Mouse (Mus musculus) gonadal fat pad, adult 2 months (tissue): ENCODE data around the gene Gm4847. TPM values are rescaled to one million over a fixed set of nuclear protein-coding genes. Genes with fewer than 3 reads are reported as not detected.

Experiments used
- DNase-seq: peaks from one replicate; pipeline ENCODE4 v3.0.0-alpha.2; 2012; ENCODE audit warnings: low read depth
- polyA plus RNA-seq: library from polyadenylated mRNA; depleted of rRNA; stranded (reverse); fragments of >200 nt; gene quantifications from 2 replicates; pipeline ENCODE4 v1.2.3, GENCODE M21; 2012; rRNA removed

The Gm4847 gene
- not detected in 2 replicates for polyA plus RNA-seq

DNA sequence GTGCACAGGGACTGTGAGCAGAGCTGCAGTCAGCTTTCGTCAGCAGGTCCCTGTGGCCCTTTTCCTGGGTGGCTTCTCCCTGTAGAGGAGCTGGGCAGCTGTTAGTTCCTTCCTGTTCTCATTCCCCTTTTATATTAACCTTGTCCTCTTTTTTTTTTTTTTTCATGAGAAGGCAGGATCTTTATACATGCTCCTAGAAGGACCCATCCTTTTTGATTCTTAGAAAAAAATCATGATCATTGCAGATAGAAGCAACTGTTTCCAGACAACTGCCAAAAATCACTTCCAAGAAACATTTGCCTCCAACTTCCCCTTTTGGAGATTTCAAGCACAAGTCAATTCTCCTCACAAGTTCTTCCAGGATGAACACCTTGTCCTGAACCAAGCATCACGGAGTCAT is at the start of gene Gm4847:
Gene Gm4847 (minus strand): TSS at position 101 of the 400 bp plus-strand sequence.
- DNase-seq = no peak

DNA sequence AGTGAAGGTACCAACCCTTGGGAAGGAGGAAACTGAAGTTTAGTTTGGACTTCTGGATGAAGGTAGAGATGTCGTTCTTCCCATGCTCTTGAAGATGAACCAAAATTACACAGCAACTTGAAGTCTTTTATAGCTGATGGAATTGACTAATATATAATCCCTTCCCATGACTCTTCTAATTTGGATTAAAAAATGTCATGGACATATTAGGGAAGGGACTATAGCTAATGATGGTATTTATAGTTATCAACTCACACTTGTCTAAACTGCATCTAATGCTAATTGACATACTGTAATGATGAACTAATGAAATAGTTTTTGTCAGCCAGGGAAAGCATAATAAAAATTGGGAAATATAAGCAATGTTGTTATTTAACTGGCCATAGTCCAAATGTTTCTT is 34.3 kb upstream of the Gm4847 start, which contains the start of gene Fmo9:
Gene Fmo9 (minus strand): TSS at position 101 of the 400 bp plus-strand sequence.
- DNase-seq = no peak

DNA sequence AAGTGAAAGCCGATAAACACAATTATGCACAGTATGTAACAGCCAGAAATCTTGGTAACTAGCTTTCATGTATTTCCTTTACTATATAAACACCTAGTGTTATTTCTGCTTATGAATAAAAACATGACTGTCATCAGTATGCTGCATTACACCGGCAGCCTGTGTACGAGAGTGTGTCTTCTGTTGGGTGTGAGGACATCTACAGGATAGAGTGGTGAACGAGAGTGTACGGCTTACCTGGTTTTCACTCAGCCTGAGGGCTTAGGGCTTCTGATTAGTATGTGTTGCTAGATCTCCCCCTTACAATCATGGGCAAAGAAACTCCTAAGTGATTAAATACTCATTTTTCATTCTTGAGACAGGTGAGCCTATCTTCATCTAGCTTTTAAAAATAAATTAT is 21.8 kb upstream of the Gm4847 start:
- DNase-seq = no peak

DNA sequence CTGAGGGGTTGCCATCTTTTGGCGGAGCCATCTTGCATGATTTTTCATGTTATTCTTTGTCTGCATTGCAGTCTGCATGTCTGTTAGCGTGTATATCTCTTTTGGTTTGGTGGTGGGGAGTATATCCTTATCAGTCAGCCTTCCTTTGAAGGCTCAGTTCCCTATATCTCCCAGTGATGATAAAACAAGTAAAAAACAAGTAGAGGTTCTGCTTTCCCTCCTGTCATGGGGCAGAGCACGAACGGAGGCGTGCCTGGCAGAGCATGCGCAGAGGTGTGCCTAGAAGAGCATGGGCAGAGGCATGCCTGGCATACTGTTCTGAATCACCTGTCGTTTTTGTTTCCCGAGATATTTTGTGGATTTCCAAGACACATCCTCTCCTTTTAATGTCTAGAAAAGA is 13.3 kb upstream of the Gm4847 start:
- no peak for DNase-seq

Other genes starting within 250 kb of the Gm4847 start
- 14.1 and 14.5 TPM in 2 replicates for gene Pogk, start 237.8 kb downstream of the Gm4847 start, polyA plus RNA-seq
- 679 and 874 TPM in 2 replicates for gene Gm4846, start 150.1 kb downstream of the Gm4847 start, polyA plus RNA-seq
- 0.04 TPM in 1 of 2 replicates, not detected in the other for gene Fmo9, start 34.2 kb upstream of the Gm4847 start, polyA plus RNA-seq